In genomic region chr2:23562898-23563297, GRCm38 (mm10) we compare ENCODE assay signal across 1 mouse cellular context.
TF ChIP-seq lines count a peak whose summit lies in the region.

No protein-coding gene starts in this region.

TF ChIP-seq in MEL, 35 proteins besides CTCF, POLR2A, EP300 and RAD21 (continued from another document):
- peak; percentile 45; the same call in 1 of the 2 replicates for TF ChIP-seq MYC (IDR thresholded peaks at IDR 0.05; ENCODE audit: low read depth, low read length)
- no peak for TF ChIP-seq ZMIZ1 (IDR thresholded peaks at IDR 0.05; ENCODE audit: low read depth, low read length)
- TF ChIP-seq TAL1 (IDR thresholded peaks at IDR 0.05; ENCODE audit: low read length) = peak; percentile 71
- TF ChIP-seq MEF2A (IDR thresholded peaks at IDR 0.05; ENCODE audit: extremely low read depth, insufficient replicate concordance, low read depth, low read length, poor library complexity, severe bottlenecking) = no peak
- peak; percentile 74 for TF ChIP-seq ETS1 (IDR thresholded peaks at IDR 0.05; ENCODE audit: low read depth, low read length)
- peak; percentile 85 for TF ChIP-seq USF1 (IDR thresholded peaks at IDR 0.05; ENCODE audit: low read depth, low read length)
- TF ChIP-seq GABPA (IDR thresholded peaks at IDR 0.05; ENCODE audit: low read depth, low read length) = no peak
- no peak for TF ChIP-seq ZNF384 (IDR thresholded peaks at IDR 0.05; ENCODE audit: low read depth, low read length)
- TF ChIP-seq POLR2AphosphoS2 (IDR thresholded peaks at IDR 0.05; ENCODE audit: low read length) = no peak
- peak; percentile 89 for TF ChIP-seq GATA1 (IDR thresholded peaks at IDR 0.05; ENCODE audit: low read depth, low read length)
- TF ChIP-seq SMC3 (IDR thresholded peaks at IDR 0.05; ENCODE audit: low read depth, low read length) = no peak
- no peak for TF ChIP-seq ZKSCAN1 (IDR thresholded peaks at IDR 0.05; ENCODE audit: low read depth, low read length)
- TF ChIP-seq ZC3H11A (IDR thresholded peaks at IDR 0.05; ENCODE audit: low read depth, low read length) = no peak
- TF ChIP-seq NRF1 (IDR thresholded peaks at IDR 0.05; ENCODE audit: insufficient read depth, low read depth, low read length, poor library complexity, severe bottlenecking) = no peak
- TF ChIP-seq CHD1 (IDR thresholded peaks at IDR 0.05; ENCODE audit: low read depth, low read length) = no peak
- TF ChIP-seq E2F4 (IDR thresholded peaks at IDR 0.05; ENCODE audit: borderline replicate concordance, low read depth, low read length) = no peak
- no peak for TF ChIP-seq HCFC1 (IDR thresholded peaks at IDR 0.05; ENCODE audit: low read depth, low read length)
- TF ChIP-seq POLR2AphosphoS5 (IDR thresholded peaks at IDR 0.05; ENCODE audit: borderline replicate concordance, low read depth, low read length) = no peak
- TF ChIP-seq MYB (IDR thresholded peaks at IDR 0.05; ENCODE audit: low read depth, low read length) = peak; percentile 19; the same call in 1 of the 2 replicates
- peak; percentile 68; the same call in 1 of the 2 replicates for TF ChIP-seq MXI1 (IDR thresholded peaks at IDR 0.05; ENCODE audit: low read depth, low read length)
- no peak for TF ChIP-seq JUND (IDR thresholded peaks at IDR 0.05; ENCODE audit: low read depth, low read length)
- TF ChIP-seq ELF1 (IDR thresholded peaks at IDR 0.05; ENCODE audit: low read depth, low read length) = no peak
- TF ChIP-seq BHLHE40 (IDR thresholded peaks at IDR 0.05; ENCODE audit: borderline replicate concordance, low read depth, low read length) = peak; percentile 49; the same call in 1 of the 2 replicates
- TF ChIP-seq MAZ (IDR thresholded peaks at IDR 0.05; ENCODE audit: low read depth, low read length) = no peak
